Mouse (Mus musculus): Measurements from ENCODE around the gene Ptpa.

GRCm38 (mm10) chr2:30471051-30471450 is 55.2 kb downstream of the Ptpa start:
- TF ChIP-seq MAX (IDR thresholded peaks at IDR 0.05; ENCODE audit: low read length) (no peak), USF2 (conservative IDR thresholded peaks at IDR 0.05; ENCODE audit: low read depth, low read length) (no peak), POLR2A (IDR thresholded peaks at IDR 0.05; ENCODE audit: low read depth, low read length) (no peak), MYC (IDR thresholded peaks at IDR 0.05; ENCODE audit: low read depth, low read length) (no peak), CTCF (conservative IDR thresholded peaks at IDR 0.05 in 1 of 2, IDR thresholded peaks at IDR 0.05 in 1 of 2; ENCODE audit: low read depth in 2 of 2, low read length in 2 of 2) (no peak), USF1 (IDR thresholded peaks at IDR 0.05; ENCODE audit: low read depth, low read length) (no peak), RAD21 (IDR thresholded peaks at IDR 0.05; ENCODE audit: low read depth, low read length) (no peak)

All from CH12.LX (cell line).